Comparison of ENCODE assay signal across 18 mouse cellular contexts in genomic region chr11:73099976-73100750, GRCm38 (mm10). TPM values are rescaled to one million over a fixed set of nuclear protein-coding genes. Genes with fewer than 3 reads are reported as not detected.
DNase-seq lines count a peak whose midpoint lies in the region.
"Had no signal": no experiment of that assay in that cellular context is flagged by ENCODE, and none has a peak within 500 bp of the region (broad histone marks: within the 10 kb centered on the region; RNA-seq: fewer than 3 reads in every experiment).

No protein-coding gene starts in this region.

- peak; percentile 29 for DNase-seq in left cerebral cortex, postnatal 4 days
- DNase-seq in left cerebral cortex, postnatal 36 days (ENCODE audit: low spot score in 2 of 2): no peak
- peak; percentile 25 for DNase-seq in right cerebral cortex, postnatal 4 days
- DNase-seq in right cerebral cortex, postnatal 14 days: no peak
- peak; percentile 25 for DNase-seq in R1 (ENCODE audit: low read depth, low spot score)
- DNase-seq in thymus, postnatal 25 days: no peak
- DNase-seq: adrenal gland, adult 2 months; adrenal gland, postnatal 36 days; cerebellum, adult 9-10 months; gastrocnemius, postnatal 14 days; heart, postnatal 14 days; kidney, adult 8-10 months; kidney, postnatal 10 days; layer of hippocampus, adult 9-11 months; lung, embryonic 14.5 days; lung, postnatal 14 days; right cerebral cortex, adult 18-20 months; thymus, adult 2 months had no signal

- intact Hi-C loops in left cerebral cortex, postnatal 4 days (cut with DNase I): no loop called here
- intact Hi-C loops in left cerebral cortex, postnatal 36 days (cut with DNase I): no loop called here

RNA-seq across cellular contexts. Expression of gene Itgae, which starts 9.8 kb away (rescaled TPM):
- not detected for total RNA-seq in left cerebral cortex, postnatal 4 days (2021)
- under 1 TPM; 0.14 to 0.17 TPM for total RNA-seq in left cerebral cortex, postnatal 36 days (2021)

RNA-seq across cellular contexts. Expression of gene Haspin, which starts 37.9 kb away (rescaled TPM):
- total RNA-seq in left cerebral cortex, postnatal 4 days (2021): 1 to 10 TPM; 1.6 TPM
- total RNA-seq in left cerebral cortex, postnatal 36 days (2021): under 1 TPM; 0.18 to 0.25 TPM

RNA-seq across cellular contexts. Expression of gene Ncbp3, which starts 52.6 kb away (rescaled TPM):
- 10 to 100 TPM; 10.4 to 10.7 TPM for total RNA-seq in left cerebral cortex, postnatal 4 days (2021)
- 10 to 100 TPM in 1 of 2 experiments, 1 to 10 TPM in 1; 7.5 to 10.6 TPM for total RNA-seq in left cerebral cortex, postnatal 36 days (2021)

Comparison
In these comparisons a context has a peak if more than half of its experiments do, and no peak if none do; other contexts are left out.
1. DNase-seq: peak in left cerebral cortex, postnatal 4 days (single experiment), right cerebral cortex, postnatal 4 days (single experiment) and R1 (single experiment); none in left cerebral cortex, postnatal 36 days (0 of 2), right cerebral cortex, postnatal 14 days (single experiment) and thymus, postnatal 25 days (single experiment).